Mouse (Mus musculus) limb, embryonic 13.5 days (tissue): ENCODE results near the gene Slc30a3. TPM values are rescaled to one million over a fixed set of nuclear protein-coding genes. Genes with fewer than 3 reads are reported as not detected.

ENCODE experiments used
- polyA plus RNA-seq: library from polyadenylated mRNA; unstranded; fragments of >200 nt; fragmentation: Nextera tagmentation; extraction: Ambion mirVana; gene quantifications from 2 replicates; pipeline ENCODE4 v1.2.1, GENCODE M21; 2015

Slc30a3 gene
- polyA plus RNA-seq, 1 experiment from 2014 or later, result 0.57 TPM

Other genes starting within 250 kb of the Slc30a3 start
- 93.3 and 95.2 TPM in 2 replicates for gene Tmem214, start 240.2 kb downstream of the Slc30a3 start, polyA plus RNA-seq
- 32.5 and 34.0 TPM in 2 replicates for gene Agbl5, start 219.5 kb downstream of the Slc30a3 start, polyA plus RNA-seq
- gene Ost4, start 200.4 kb downstream of the Slc30a3 start, polyA plus RNA-seq, result 408 and 424 TPM in 2 replicates
- 279 and 281 TPM in 2 replicates for gene Emilin1, start 194.8 kb downstream of the Slc30a3 start, polyA plus RNA-seq
- 20.0 and 22.6 TPM in 2 replicates for gene Khk, start 186.8 kb downstream of the Slc30a3 start, polyA plus RNA-seq
- 7.6 and 8.7 TPM in 2 replicates for gene Cgref1, start 162.6 kb downstream of the Slc30a3 start, polyA plus RNA-seq
- gene Preb, start 147.9 kb downstream of the Slc30a3 start, polyA plus RNA-seq, result 136 and 142 TPM in 2 replicates
- not detected in 2 replicates for gene Tcf23, start 139.6 kb downstream of the Slc30a3 start, polyA plus RNA-seq
- 147 and 156 TPM in 2 replicates for gene Atraid, start 59.9 kb downstream of the Slc30a3 start, polyA plus RNA-seq
- 13.4 and 14.1 TPM in 2 replicates for gene Slc5a6, start 59.3 kb downstream of the Slc30a3 start, polyA plus RNA-seq
- 30.0 and 33.7 TPM in 2 replicates for gene Cad, start 53.5 kb downstream of the Slc30a3 start, polyA plus RNA-seq
- gene Dnajc5g, start 2.0 kb downstream of the Slc30a3 start, polyA plus RNA-seq, result not detected in 2 replicates
- gene Trim54, start 8.5 kb upstream of the Slc30a3 start, polyA plus RNA-seq, result 7.2 and 8.1 TPM in 2 replicates
- gene Ucn, start 30.6 kb upstream of the Slc30a3 start, polyA plus RNA-seq, result not detected in 2 replicates
- gene Mpv17, start 46.0 kb upstream of the Slc30a3 start, polyA plus RNA-seq, result 68.7 and 69.4 TPM in 2 replicates
- 0.99 and 1.8 TPM in 2 replicates for gene Gm29609, start 71.7 kb upstream of the Slc30a3 start, polyA plus RNA-seq
- gene Gtf3c2, start 71.9 kb upstream of the Slc30a3 start, polyA plus RNA-seq, result 84.8 and 92.4 TPM in 2 replicates
- 161 and 165 TPM in 2 replicates for gene Snx17, start 85.0 kb upstream of the Slc30a3 start, polyA plus RNA-seq
- gene Eif2b4, start 85.2 kb upstream of the Slc30a3 start, polyA plus RNA-seq, result 72.6 and 76.3 TPM in 2 replicates
- gene Zfp513, start 94.1 kb upstream of the Slc30a3 start, polyA plus RNA-seq, result 10.9 and 11.0 TPM in 2 replicates
- 131 and 133 TPM in 2 replicates for gene Ppm1g, start 112.5 kb upstream of the Slc30a3 start, polyA plus RNA-seq
- 165 and 166 TPM in 2 replicates for gene Nrbp1, start 132.6 kb upstream of the Slc30a3 start, polyA plus RNA-seq
- 0.38 and 0.48 TPM in 2 replicates for gene Gm9970, start 133.0 kb upstream of the Slc30a3 start, polyA plus RNA-seq
- gene Krtcap3, start 143.5 kb upstream of the Slc30a3 start, polyA plus RNA-seq, result 16.1 and 21.3 TPM in 2 replicates
- 37.8 and 45.0 TPM in 2 replicates for gene Ift172, start 182.9 kb upstream of the Slc30a3 start, polyA plus RNA-seq
- 83.5 and 84.4 TPM in 2 replicates for gene Fndc4, start 187.8 kb upstream of the Slc30a3 start, polyA plus RNA-seq
- 0.14 and 0.28 TPM in 2 replicates for gene Gckr, start 189.2 kb upstream of the Slc30a3 start, polyA plus RNA-seq